Comparison of ENCODE assay signal across 10 mouse cellular contexts in genomic region chr1:165609495-165610320, GRCm38 (mm10). TPM values are rescaled to one million over a fixed set of nuclear protein-coding genes. Genes with fewer than 3 reads are reported as not detected.
DNase-seq lines count a peak whose midpoint lies in the region; ATAC-seq and TF ChIP-seq lines count a peak whose summit lies in the region.
"Had no signal": no experiment of that assay in that cellular context is flagged by ENCODE, and none has a peak within 500 bp of the region (broad histone marks: within the 10 kb centered on the region; RNA-seq: fewer than 3 reads in every experiment).

No protein-coding gene starts in this region.

- 61% methylated on average over 7 of the region's 7 CpGs for WGBS in hindbrain, embryonic 10.5 days
- 43% methylated on average over 7 of the region's 7 CpGs for whole genome bisulfite sequencing in liver, postnatal 0 days (ENCODE audit: insufficient replicate concordance)

- DNase-seq in 3T3-L1 (ENCODE audit: low read depth, low spot score), result peak; percentile 16
- peak; percentile 60 for DNase-seq in CD4-positive, CD25-positive, alpha-beta regulatory T cell, adult 2 months (ENCODE audit: low read depth, low spot score)
- no peak for DNase-seq in hindbrain, embryonic 10.5 days (ENCODE audit: low spot score)
- no peak for DNase-seq in liver, postnatal 0 days
- DNase-seq in left cerebral cortex, adult 9 months (ENCODE audit: low spot score in 2 of 2), result no peak
- DNase-seq in thymus, postnatal 25 days, result no peak
- DNase-seq in cerebellum, postnatal 4 days (ENCODE audit: low spot score in 2 of 2), result no peak

- H3K36me3 ChIP-seq in hindbrain, embryonic 10.5 days, result peaks cover 51% of the 10 kb centered on the region
- H3K36me3 ChIP-seq in liver, postnatal 0 days (replicated peaks; ENCODE audit: insufficient read depth, low read length), result 0 out of 2 replicates have a peak, but pooled peaks cover 3% of the 10 kb centered on the region

- no peak for TF ChIP-seq EP300 in liver, postnatal 0 days (IDR thresholded peaks at IDR 0.05; ENCODE audit: low read depth)

- no peak overlapping the region for H3K4me3 ChIP-seq in hindbrain, embryonic 10.5 days
- H3K4me3 ChIP-seq in liver, postnatal 0 days (ENCODE audit: low read depth, low read length), result no peak overlapping the region
- H3K4me3 ChIP-seq: heart, embryonic 10.5 days; limb, embryonic 10.5 days; myocyte had no signal

- H3K4me2 ChIP-seq in liver, postnatal 0 days (ENCODE audit: low read depth, low read length), result 0 out of 2 replicates have a peak overlapping the region, but pooled peaks have one; percentile 2

- no peak; the same call in 1 of the 2 replicates for TF ChIP-seq CTCF in liver, postnatal 0 days (IDR thresholded peaks at IDR 0.05; ENCODE audit: low read depth)

- no peaks in the 10 kb centered on the region for H3K9me3 ChIP-seq in hindbrain, embryonic 10.5 days
- H3K9me3 ChIP-seq in liver, postnatal 0 days (ENCODE audit: low read length), result no peaks in the 10 kb centered on the region
- H3K9me3 ChIP-seq: heart, embryonic 10.5 days; limb, embryonic 10.5 days had no signal

- H3K4me1 ChIP-seq in hindbrain, embryonic 10.5 days (replicated peaks), result peaks cover 30% of the 10 kb centered on the region
- peaks cover 7% of the 10 kb centered on the region for H3K4me1 ChIP-seq in liver, postnatal 0 days (ENCODE audit: insufficient read depth)

- no peak overlapping the region for H3K9ac ChIP-seq in liver, postnatal 0 days (replicated peaks)

- ATAC-seq in liver, postnatal 0 days, result 0 out of 2 replicates have a peak, but pooled peaks have one; percentile 23

- no peaks in the 10 kb centered on the region for H3K27me3 ChIP-seq in hindbrain, embryonic 10.5 days (ENCODE audit: insufficient read depth, poor library complexity, severe bottlenecking)
- H3K27me3 ChIP-seq in liver, postnatal 0 days (ENCODE audit: insufficient read depth, low read length), result no peaks in the 10 kb centered on the region

- peak overlapping the region; percentile 79 for H3K27ac ChIP-seq in hindbrain, embryonic 10.5 days
- H3K27ac ChIP-seq in liver, postnatal 0 days (ENCODE audit: low read depth), result peak overlapping the region; percentile 44
- H3K27ac ChIP-seq: heart, embryonic 10.5 days; limb, embryonic 10.5 days had no signal

RNA-seq across cellular contexts. Expression of gene Mpzl1, which starts 24.6 kb away (rescaled TPM):
- polyA plus RNA-seq in hindbrain, embryonic 10.5 days (2016; fragmentation: Nextera tagmentation; extraction: Ambion mirVana), result 119 and 136 TPM in 2 replicates
- 26.6 and 33.4 TPM in 2 replicates for polyA plus RNA-seq in liver, postnatal 0 days (2015; fragmentation: Nextera tagmentation; extraction: Ambion mirVana)

Comparison
In these comparisons a context has a peak if more than half of its experiments do, and no peak if none do; other contexts are left out.
1. DNase-seq: peak in 3T3-L1 (single experiment) and CD4-positive, CD25-positive, alpha-beta regulatory T cell, adult 2 months (single experiment); none in hindbrain, embryonic 10.5 days (single experiment), liver, postnatal 0 days (single experiment), left cerebral cortex, adult 9 months (0 of 2), thymus, postnatal 25 days (single experiment) and cerebellum, postnatal 4 days (0 of 2).